Mouse (Mus musculus) lung, adult 2 months (tissue): ENCODE results near the gene Ppih.

ENCODE experiments used
- CTCF ChIP-seq: fragments of 200-500 bp; IDR thresholded peaks from 2 replicates; pipeline ENCODE4 v1.5.1; 2011; ENCODE audit warnings: mild to moderate bottlenecking, low read length, control low read depth; ENCODE audit not compliant: insufficient read depth
- POLR2A ChIP-seq: fragments of 200-500 bp; IDR thresholded peaks from 2 replicates; pipeline ENCODE4 v1.6.1; 2011; ENCODE audit warnings: low read depth, mild to moderate bottlenecking, control low read depth, low read length, borderline replicate concordance; ENCODE audit errors: extremely low read depth

DNA sequence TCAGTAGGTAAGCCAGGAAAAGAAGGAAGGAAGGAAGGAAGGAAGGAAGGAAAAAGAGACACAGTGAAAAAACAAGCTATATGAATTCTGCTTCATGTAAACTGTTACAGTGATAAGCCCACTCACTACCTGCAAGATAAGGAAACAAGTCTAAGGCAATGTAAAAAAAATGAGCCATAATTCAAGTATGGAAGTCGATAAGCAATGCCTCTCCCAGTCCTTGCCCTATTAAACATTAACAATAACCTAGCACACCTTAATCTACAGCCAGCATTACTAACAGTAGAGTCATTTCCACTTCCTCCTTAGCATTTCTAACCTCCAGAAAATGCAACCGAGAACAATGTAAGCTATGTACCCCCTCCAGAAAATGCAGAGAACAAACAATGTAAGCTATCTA, 35.0 kb downstream of the Ppih start:
- TF ChIP-seq CTCF (no peak), POLR2A (no peak)
